Mouse (Mus musculus): ENCODE results near the gene Cacnb2. TPM values are rescaled to one million over a fixed set of nuclear protein-coding genes. Genes with fewer than 3 reads are reported as not detected.
A peak's percentile ranks its signal among the peaks of the same experiment; 100 is the strongest.

Gene Cacnb2
- polyA plus RNA-seq (2015; fragmentation: Nextera tagmentation; extraction: Ambion mirVana) = 1.5 and 1.9 TPM in 2 replicates

GRCm38 (mm10) chr2:14602788-14603187, at the start of gene Cacnb2:
Gene Cacnb2, plus strand, starts transcription at chr2:14603088.
- ATAC-seq (ENCODE audit: low FRiP score, low TSS enrichment) (no peak), DNase-seq (ENCODE audit: low spot score) (no peak)
- Histone ChIP-seq H3K4me1 (replicated peaks; ENCODE audit: control insufficient read depth, insufficient read depth) (no peaks in the 10 kb centered on the region), H3K4me2 (replicated peaks; ENCODE audit: low read depth) (peak within 1 kb of the TSS; percentile 88), H3K9me3 (ENCODE audit: control insufficient read depth, low read length) (no peaks in the 10 kb centered on the region), H3K27me3 (ENCODE audit: control insufficient read depth, insufficient read depth, low read length) (no peaks in the 10 kb centered on the region), H3K36me3 (ENCODE audit: control insufficient read depth, insufficient read depth, low read length) (no peaks in the 10 kb centered on the region), H3K9ac (ENCODE audit: low read length) (peak within 1 kb of the TSS; percentile 76), H3K4me3 (ENCODE audit: low read depth, low read length) (peak within 1 kb of the TSS; percentile 71), H3K27ac (replicated peaks) (peak within 1 kb of the TSS; percentile 74)
- TF ChIP-seq EP300 (optimal IDR thresholded peaks at IDR 0.05) = no peak
- WGBS = 41% methylated on average over 3 of the region's 3 CpGs

GRCm38 (mm10) chr2:14568020-14568419, 34.9 kb upstream of the Cacnb2 start:
- DNase-seq (ENCODE audit: low spot score) (no peak), ATAC-seq (ENCODE audit: low FRiP score, low TSS enrichment) (no peak)

GRCm38 (mm10) chr2:14571300-14571699, 31.6 kb upstream of the Cacnb2 start:
- Histone ChIP-seq H3K4me2 (replicated peaks; ENCODE audit: low read depth) (no peak overlapping the region), H3K27ac (replicated peaks) (no peak overlapping the region), H3K27me3 (ENCODE audit: control insufficient read depth, insufficient read depth, low read length) (no peaks in the 10 kb centered on the region), H3K36me3 (ENCODE audit: control insufficient read depth, insufficient read depth, low read length) (no peaks in the 10 kb centered on the region), H3K4me1 (replicated peaks; ENCODE audit: control insufficient read depth, insufficient read depth) (no peaks in the 10 kb centered on the region), H3K9me3 (ENCODE audit: control insufficient read depth, low read length) (no peaks in the 10 kb centered on the region), H3K9ac (ENCODE audit: low read length) (no peak overlapping the region), H3K4me3 (ENCODE audit: low read depth, low read length) (no peak overlapping the region)
- TF ChIP-seq EP300 (optimal IDR thresholded peaks at IDR 0.05) = no peak
- ATAC-seq (ENCODE audit: low FRiP score, low TSS enrichment) (no peak), DNase-seq (ENCODE audit: low spot score) (no peak)

More at GRCm38 (mm10) chr2:14568020-14568419, 34.9 kb upstream of the Cacnb2 start:
- H3K9me3 ChIP-seq (ENCODE audit: control insufficient read depth, low read length) = no peaks in the 10 kb centered on the region
- H3K4me3 ChIP-seq (ENCODE audit: low read depth, low read length) = no peak overlapping the region
- H3K4me2 ChIP-seq (replicated peaks; ENCODE audit: low read depth) = no peak overlapping the region
- H3K36me3 ChIP-seq (ENCODE audit: control insufficient read depth, insufficient read depth, low read length) = no peaks in the 10 kb centered on the region
- TF ChIP-seq EP300 (optimal IDR thresholded peaks at IDR 0.05) = no peak
- no peaks in the 10 kb centered on the region for H3K27me3 ChIP-seq (ENCODE audit: control insufficient read depth, insufficient read depth, low read length)
- no peak overlapping the region for H3K9ac ChIP-seq (ENCODE audit: low read length)
- 34% methylated on average over 2 of the region's 2 CpGs for WGBS
- H3K27ac ChIP-seq (replicated peaks) = no peak overlapping the region
- no peaks in the 10 kb centered on the region for H3K4me1 ChIP-seq (replicated peaks; ENCODE audit: control insufficient read depth, insufficient read depth)

GRCm38 (mm10) chr2:14589541-14589940, 13.3 kb upstream of the Cacnb2 start:
- DNase-seq (ENCODE audit: low spot score) (no peak), ATAC-seq (ENCODE audit: low FRiP score, low TSS enrichment) (0 out of 2 replicates have a peak, but pooled peaks have one; percentile 18)
- Histone ChIP-seq H3K4me2 (replicated peaks; ENCODE audit: low read depth) (no peak overlapping the region), H3K27ac (replicated peaks) (no peak overlapping the region), H3K36me3 (ENCODE audit: control insufficient read depth, insufficient read depth, low read length) (no peaks in the 10 kb centered on the region), H3K4me1 (replicated peaks; ENCODE audit: control insufficient read depth, insufficient read depth) (no peaks in the 10 kb centered on the region), H3K9ac (ENCODE audit: low read length) (no peak overlapping the region), H3K4me3 (ENCODE audit: low read depth, low read length) (no peak overlapping the region), H3K27me3 (ENCODE audit: control insufficient read depth, insufficient read depth, low read length) (no peaks in the 10 kb centered on the region), H3K9me3 (ENCODE audit: control insufficient read depth, low read length) (no peaks in the 10 kb centered on the region)
- 64% methylated on average over 4 of the region's 4 CpGs for WGBS
- TF ChIP-seq EP300 (optimal IDR thresholded peaks at IDR 0.05) (no peak), CTCF (IDR thresholded peaks at IDR 0.05; ENCODE audit: low read depth) (no peak)

- Histone ChIP-seq H3K9me3 (ENCODE audit: control insufficient read depth, low read length) (no peaks in the 10 kb centered on the region), H3K9ac (ENCODE audit: low read length) (no peak overlapping the region), H3K4me2 (replicated peaks; ENCODE audit: low read depth) (no peak overlapping the region), H3K4me1 (replicated peaks; ENCODE audit: control insufficient read depth, insufficient read depth) (no peaks in the 10 kb centered on the region), H3K36me3 (ENCODE audit: control insufficient read depth, insufficient read depth, low read length) (no peaks in the 10 kb centered on the region), H3K27me3 (ENCODE audit: control insufficient read depth, insufficient read depth, low read length) (no peaks in the 10 kb centered on the region), H3K27ac (replicated peaks) (no peak overlapping the region), H3K4me3 (ENCODE audit: low read depth, low read length) (no peak overlapping the region)
- TF ChIP-seq CTCF (IDR thresholded peaks at IDR 0.05; ENCODE audit: low read depth) (no peak), EP300 (optimal IDR thresholded peaks at IDR 0.05) (no peak)
- DNase-seq (ENCODE audit: low spot score) (no peak), ATAC-seq (ENCODE audit: low FRiP score, low TSS enrichment) (no peak)
Measured at GRCm38 (mm10) chr2:14597909-14598563, 4.9 kb upstream of the Cacnb2 start.

GRCm38 (mm10) chr2:14603784-14604781, 1.2 kb downstream of the Cacnb2 start:
- Histone ChIP-seq H3K4me3 (ENCODE audit: low read depth, low read length) (peak overlapping the region; percentile 71), H3K36me3 (ENCODE audit: control insufficient read depth, insufficient read depth, low read length) (no peaks in the 10 kb centered on the region), H3K4me2 (replicated peaks; ENCODE audit: low read depth) (peak overlapping the region; percentile 88), H3K9me3 (ENCODE audit: control insufficient read depth, low read length) (no peaks in the 10 kb centered on the region), H3K27me3 (ENCODE audit: control insufficient read depth, insufficient read depth, low read length) (no peaks in the 10 kb centered on the region), H3K9ac (ENCODE audit: low read length) (peak overlapping the region; percentile 76), H3K4me1 (replicated peaks; ENCODE audit: control insufficient read depth, insufficient read depth) (no peaks in the 10 kb centered on the region), H3K27ac (replicated peaks) (peak overlapping the region; percentile 74)
- WGBS = 0% methylated on average over 80 of the region's 83 CpGs
- DNase-seq (ENCODE audit: low spot score) = peak; percentile 66
- ATAC-seq (ENCODE audit: low FRiP score, low TSS enrichment) = peak; percentile 87
- no peak for TF ChIP-seq EP300 (optimal IDR thresholded peaks at IDR 0.05)
- TF ChIP-seq CTCF (IDR thresholded peaks at IDR 0.05; ENCODE audit: low read depth) = 0 out of 2 replicates have a peak, but pooled peaks have one; percentile 12

All from stomach, postnatal 0 days (tissue).